Mouse (Mus musculus) embryo, embryonic 11 days (tissue): ENCODE data around the gene Caly.

Experiments
- DNase-seq: peaks from one replicate; pipeline ENCODE4 v3.0.0-alpha.2; 2015

The Caly gene

GRCm38 (mm10) chr7:140036281-140037170 is 45.8 kb downstream of the Caly start, which contains the start of the genes Zfp511 and Tubgcp2:
Gene Zfp511, plus strand, starts transcription at chr7:140036391.
Gene Tubgcp2, minus strand, starts transcription at chr7:140036669.
- DNase-seq: peak; percentile 99

- no peak for DNase-seq
Measured at GRCm38 (mm10) chr7:140035456-140035855, 46.9 kb downstream of the Caly start.

DNA sequence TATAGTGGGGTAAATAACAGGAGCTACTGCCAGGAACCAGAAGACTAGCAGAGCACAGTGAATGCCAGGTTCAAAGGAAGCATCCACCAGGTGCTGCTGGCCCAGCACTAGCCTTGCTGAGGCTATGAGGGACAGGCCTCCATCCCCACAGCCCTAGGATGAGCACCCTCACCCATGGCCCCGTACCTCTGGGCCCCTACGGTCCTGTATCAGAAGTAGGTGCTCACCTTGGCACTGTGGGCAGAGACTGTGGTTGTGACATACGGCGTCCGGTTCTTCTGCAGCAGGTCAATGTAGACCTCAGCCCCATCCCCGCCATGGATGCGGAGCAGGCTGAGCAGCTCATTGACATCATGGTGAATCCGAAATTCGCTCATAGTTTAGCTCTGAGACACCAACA is 49.0 kb downstream of the Caly start:
- no peak for DNase-seq

GRCm38 (mm10) chr7:140032366-140032765 is 50.0 kb downstream of the Caly start:
- DNase-seq: no peak

DNA sequence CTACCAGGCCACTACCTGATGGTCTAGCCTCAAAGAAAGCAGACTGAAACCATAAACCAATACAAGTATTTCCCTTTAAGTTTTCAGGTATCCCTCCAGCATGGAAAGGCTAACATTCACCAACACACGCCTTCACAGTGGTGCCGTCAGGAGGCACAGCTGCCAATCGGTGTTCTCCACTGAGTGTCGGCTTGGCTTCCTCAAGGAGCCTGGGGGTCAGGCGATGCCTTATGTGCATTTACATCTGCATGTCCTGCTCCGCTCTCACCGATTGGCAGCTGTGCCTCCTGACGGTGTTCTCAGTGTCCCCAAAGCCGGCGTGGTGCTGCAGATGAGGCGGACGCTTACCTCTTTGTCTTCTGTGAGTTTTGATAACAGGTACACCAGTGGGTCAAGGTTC is 50.6 kb downstream of the Caly start:
- no peak for DNase-seq
